Mouse (Mus musculus): ENCODE results near the gene Tle6. TPM values are rescaled to one million over a fixed set of nuclear protein-coding genes. Genes with fewer than 3 reads are reported as not detected.
A peak's percentile ranks its signal among the peaks of the same experiment; 100 is the strongest.

The Tle6 gene
- polyA plus RNA-seq, 1 experiment from 2014 or later = 8.2 TPM

- Histone ChIP-seq H3K27ac (replicated peaks) (peak overlapping the region; percentile 69), H3K4me3 (peak overlapping the region; percentile 18; the same call in 1 of the 2 replicates)
- WGBS = 8% methylated on average over 12 of the region's 12 CpGs
These were observed 49.2 kb downstream of the Tle6 start for GRCm38 (mm10) chr10:81551597-81552102.

GRCm38 (mm10) chr10:81550257-81550656 is 50.6 kb downstream of the Tle6 start:
- WGBS = 12% methylated on average over 7 of the region's 7 CpGs
- H3K4me3 ChIP-seq = no peak overlapping the region
- peaks cover 3% of the 10 kb centered on the region; the same call in 1 of the 2 replicates for H3K9me3 ChIP-seq
- DNase-seq (ENCODE audit: low spot score) = peak; percentile 83
- no peaks in the 10 kb centered on the region for H3K36me3 ChIP-seq (replicated peaks)
- peaks cover 11% of the 10 kb centered on the region for H3K4me1 ChIP-seq
- peak overlapping the region; percentile 46; the same call in 1 of the 2 replicates for H3K27ac ChIP-seq (replicated peaks)
- no peaks in the 10 kb centered on the region for H3K27me3 ChIP-seq (replicated peaks; ENCODE audit: low read depth, poor library complexity, severe bottlenecking)

More at GRCm38 (mm10) chr10:81551597-81552102, 49.2 kb downstream of the Tle6 start:
- H3K4me1 ChIP-seq = peaks cover 7% of the 10 kb centered on the region
- H3K27me3 ChIP-seq (replicated peaks; ENCODE audit: low read depth, poor library complexity, severe bottlenecking) = no peaks in the 10 kb centered on the region
- peaks cover 3% of the 10 kb centered on the region; the same call in 1 of the 2 replicates for H3K9me3 ChIP-seq
- H3K36me3 ChIP-seq (replicated peaks) = no peaks in the 10 kb centered on the region
- DNase-seq (ENCODE audit: low spot score) = peak; percentile 83

GRCm38 (mm10) chr10:81548944-81549343 is 51.9 kb downstream of the Tle6 start:
- no peak for DNase-seq (ENCODE audit: low spot score)
- 73% methylated on average over 5 of the region's 5 CpGs for WGBS
- peaks cover 17% of the 10 kb centered on the region for H3K4me1 ChIP-seq
- no peaks in the 10 kb centered on the region for H3K27me3 ChIP-seq (replicated peaks; ENCODE audit: low read depth, poor library complexity, severe bottlenecking)
- peaks cover 3% of the 10 kb centered on the region; the same call in 1 of the 2 replicates for H3K9me3 ChIP-seq
- H3K4me3 ChIP-seq = no peak overlapping the region
- no peaks in the 10 kb centered on the region for H3K36me3 ChIP-seq (replicated peaks)
- H3K27ac ChIP-seq (replicated peaks) = no peak overlapping the region

- H3K27me3 ChIP-seq (replicated peaks; ENCODE audit: low read depth, poor library complexity, severe bottlenecking) = no peaks in the 10 kb centered on the region
- H3K4me3 ChIP-seq = no peak overlapping the region
- 89% methylated on average over 13 of the region's 13 CpGs for WGBS
- peaks cover 37% of the 10 kb centered on the region for H3K4me1 ChIP-seq
- H3K27ac ChIP-seq (replicated peaks) = no peak overlapping the region
- DNase-seq (ENCODE audit: low spot score) = no peak
- H3K36me3 ChIP-seq (replicated peaks) = peaks cover 9% of the 10 kb centered on the region
- no peaks in the 10 kb centered on the region for H3K9me3 ChIP-seq
These were observed 53.9 kb downstream of the Tle6 start for GRCm38 (mm10) chr10:81546788-81547571.

GRCm38 (mm10) chr10:81546332-81546731 is 54.5 kb downstream of the Tle6 start:
- peak overlapping the region; percentile 44; the same call in 1 of the 2 replicates for H3K27ac ChIP-seq (replicated peaks)

GRCm38 (mm10) chr10:81545161-81545747 is 55.6 kb downstream of the Tle6 start, which contains the start of gene Gna11:
Gene Gna11 (minus strand): TSS chr10:81545190.
- Histone ChIP-seq H3K9me3 (no peaks in the 10 kb centered on the region), H3K27ac (replicated peaks) (peak within 1 kb of the TSS; percentile 93), H3K36me3 (replicated peaks) (peaks cover 21% of the 10 kb centered on the region), H3K4me3 (peak within 1 kb of the TSS; percentile 80), H3K27me3 (replicated peaks; ENCODE audit: low read depth, poor library complexity, severe bottlenecking) (no peaks in the 10 kb centered on the region), H3K4me1 (peaks cover 39% of the 10 kb centered on the region)
- 1% methylated on average over 59 of the region's 59 CpGs for WGBS
- DNase-seq (ENCODE audit: low spot score) = peak; percentile 100

More at GRCm38 (mm10) chr10:81546332-81546731, 54.5 kb downstream of the Tle6 start:
- Histone ChIP-seq H3K36me3 (replicated peaks) (peaks cover 12% of the 10 kb centered on the region), H3K4me1 (peaks cover 37% of the 10 kb centered on the region), H3K9me3 (no peaks in the 10 kb centered on the region), H3K4me3 (no peak overlapping the region), H3K27me3 (replicated peaks; ENCODE audit: low read depth, poor library complexity, severe bottlenecking) (no peaks in the 10 kb centered on the region)
- 83% methylated on average over 5 of the region's 5 CpGs for WGBS
- DNase-seq (ENCODE audit: low spot score) = no peak

- DNase-seq (ENCODE audit: low spot score) = no peak
- peak overlapping the region; percentile 80 for H3K4me3 ChIP-seq
- WGBS = under 1% methylated on average over 93 of the region's 93 CpGs
These were observed 56.3 kb downstream of the Tle6 start for GRCm38 (mm10) chr10:81544296-81545160.

GRCm38 (mm10) chr10:81543633-81544032 is 57.2 kb downstream of the Tle6 start:
- H3K36me3 ChIP-seq (replicated peaks) = peaks cover 37% of the 10 kb centered on the region
- 67% methylated on average over 1 of the region's 1 CpGs for WGBS
- no peak for DNase-seq (ENCODE audit: low spot score)
- no peaks in the 10 kb centered on the region for H3K27me3 ChIP-seq (replicated peaks; ENCODE audit: low read depth, poor library complexity, severe bottlenecking)
- no peaks in the 10 kb centered on the region for H3K9me3 ChIP-seq
- H3K4me3 ChIP-seq = peak overlapping the region; percentile 80
- peaks cover 39% of the 10 kb centered on the region for H3K4me1 ChIP-seq
- no peak overlapping the region; the same call in 1 of the 2 replicates for H3K27ac ChIP-seq (replicated peaks)

More at GRCm38 (mm10) chr10:81544296-81545160, 56.3 kb downstream of the Tle6 start:
- Histone ChIP-seq H3K4me1 (peaks cover 39% of the 10 kb centered on the region), H3K27me3 (replicated peaks; ENCODE audit: low read depth, poor library complexity, severe bottlenecking) (no peaks in the 10 kb centered on the region), H3K36me3 (replicated peaks) (peaks cover 28% of the 10 kb centered on the region), H3K27ac (replicated peaks) (peak overlapping the region; percentile 93), H3K9me3 (no peaks in the 10 kb centered on the region)

- H3K27ac ChIP-seq (replicated peaks) = no peak overlapping the region
- H3K4me3 ChIP-seq = peak overlapping the region; percentile 80
- 72% methylated on average over 7 of the region's 7 CpGs for WGBS
- H3K27me3 ChIP-seq (replicated peaks; ENCODE audit: low read depth, poor library complexity, severe bottlenecking) = no peaks in the 10 kb centered on the region
- peaks cover 41% of the 10 kb centered on the region for H3K36me3 ChIP-seq (replicated peaks)
- no peaks in the 10 kb centered on the region for H3K9me3 ChIP-seq
- no peak for DNase-seq (ENCODE audit: low spot score)
- peaks cover 39% of the 10 kb centered on the region for H3K4me1 ChIP-seq
These were observed 58.0 kb downstream of the Tle6 start for GRCm38 (mm10) chr10:81542727-81543460.

GRCm38 (mm10) chr10:81541803-81542202 is 59.1 kb downstream of the Tle6 start:
- H3K9me3 ChIP-seq = no peaks in the 10 kb centered on the region
- H3K4me3 ChIP-seq = peak overlapping the region; percentile 2; the same call in 1 of the 2 replicates
- H3K27ac ChIP-seq (replicated peaks) = no peak overlapping the region
- H3K27me3 ChIP-seq (replicated peaks; ENCODE audit: low read depth, poor library complexity, severe bottlenecking) = no peaks in the 10 kb centered on the region
- no peak for DNase-seq (ENCODE audit: low spot score)
- 77% methylated on average over 10 of the region's 10 CpGs for WGBS
- peaks cover 39% of the 10 kb centered on the region for H3K4me1 ChIP-seq
- peaks cover 51% of the 10 kb centered on the region for H3K36me3 ChIP-seq (replicated peaks)

GRCm38 (mm10) chr10:81541363-81541762 is 59.5 kb downstream of the Tle6 start:
- H3K36me3 ChIP-seq (replicated peaks) = peaks cover 54% of the 10 kb centered on the region
- peaks cover 39% of the 10 kb centered on the region for H3K4me1 ChIP-seq
- no peak for DNase-seq (ENCODE audit: low spot score)
- H3K27ac ChIP-seq (replicated peaks) = no peak overlapping the region
- no peaks in the 10 kb centered on the region for H3K9me3 ChIP-seq
- H3K4me3 ChIP-seq = 0 out of 2 replicates have a peak overlapping the region, but pooled peaks have one; percentile 2
- no peaks in the 10 kb centered on the region for H3K27me3 ChIP-seq (replicated peaks; ENCODE audit: low read depth, poor library complexity, severe bottlenecking)
- WGBS = 90% methylated on average over 5 of the region's 5 CpGs

All from embryonic facial prominence, embryonic 10.5 days (tissue).